Mouse (Mus musculus): ENCODE results near the gene Hnf4a.

- TF ChIP-seq EP300 (IDR thresholded peaks at IDR 0.05; ENCODE audit: insufficient read depth, low read depth, low read length): no peak
- TF ChIP-seq CTCF (IDR thresholded peaks at IDR 0.05): no peak
- TF ChIP-seq POLR2A (IDR thresholded peaks at IDR 0.05; ENCODE audit: insufficient read depth, low read depth, low read length): no peak
Measured at GRCm38 (mm10) chr2:163494456-163494855, 12.2 kb upstream of the Hnf4a start.
